Mouse (Mus musculus): ENCODE measurements at regions not wholly inside any gene's neighbourhood (a gene's known extent, or its start where the extent isn't known, plus 50 kb on each side); places are given as distances from the start of the nearest gene placed in this dataset.

- TF ChIP-seq USF1 (IDR thresholded peaks at IDR 0.05; ENCODE audit: low read depth, low read length) (no peak), NELFE (IDR thresholded peaks at IDR 0.05; ENCODE audit: low read depth, low read length) (no peak), MAFK (IDR thresholded peaks at IDR 0.05; ENCODE audit: insufficient replicate concordance, low read length) (no peak), CTCF (conservative IDR thresholded peaks at IDR 0.05 in 1 of 2, IDR thresholded peaks at IDR 0.05 in 1 of 2; ENCODE audit: low read depth in 2 of 2, low read length in 2 of 2) (no peak), POLR2A (IDR thresholded peaks at IDR 0.05; ENCODE audit: low read depth, low read length) (no peak), MAZ (IDR thresholded peaks at IDR 0.05; ENCODE audit: low read depth, low read length) (no peak), SMC3 (IDR thresholded peaks at IDR 0.05; ENCODE audit: low read depth, low read length) (no peak), E2F4 (IDR thresholded peaks at IDR 0.05; ENCODE audit: insufficient replicate concordance, low read depth, low read length) (no peak), HCFC1 (IDR thresholded peaks at IDR 0.05; ENCODE audit: low read depth, low read length) (no peak), NRF1 (IDR thresholded peaks at IDR 0.05; ENCODE audit: low read depth, low read length) (no peak), MAX (IDR thresholded peaks at IDR 0.05; ENCODE audit: low read length) (no peak)
Measured at GRCm38 (mm10) chr16:39158893-39159292, 266.4 kb downstream of the Igsf11 start.
